15 mouse cellular contexts compared by ENCODE assay signal in the genomic region with DNA sequence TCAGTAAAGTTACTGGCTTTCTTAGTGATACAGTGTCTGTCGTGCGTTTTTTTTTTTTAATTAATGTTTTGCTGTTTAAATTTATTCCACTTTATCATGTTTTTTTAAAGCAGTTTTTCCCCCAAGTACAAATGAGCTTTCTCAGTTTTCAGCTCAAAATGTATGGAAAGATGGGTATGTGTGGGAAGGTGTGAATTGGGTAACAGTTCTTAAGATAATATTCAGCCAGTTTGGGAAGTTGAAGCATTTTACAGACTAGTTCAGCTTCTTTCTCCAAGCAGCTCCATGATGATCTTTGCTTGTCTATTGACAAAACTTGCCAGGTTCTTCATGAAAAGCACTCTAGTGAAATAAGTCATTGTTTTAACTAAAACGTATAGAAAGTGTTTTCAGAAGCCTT.
DNase-seq lines count a peak whose midpoint lies in the region; ATAC-seq and TF ChIP-seq lines count a peak whose summit lies in the region.
"Had no signal": no experiment of that assay in that cellular context is flagged by ENCODE, and none has a peak within 500 bp of the region (broad histone marks: within the 10 kb centered on the region; RNA-seq: fewer than 3 reads in every experiment).

No protein-coding gene starts in this region.

- WGBS in forebrain, postnatal 0 days, result 53% methylated on average over 3 of the region's 3 CpGs
- 70% methylated on average over 3 of the region's 3 CpGs for WGBS in forebrain, embryonic 14.5 days

- H3K9ac ChIP-seq in forebrain, postnatal 0 days, result no peak overlapping the region
- H3K9ac ChIP-seq in forebrain, embryonic 14.5 days (ENCODE audit: low read length), result no peak overlapping the region
- H3K9ac ChIP-seq: embryonic facial prominence, embryonic 12.5 days had no signal

- DNase-seq in forebrain, postnatal 0 days, result peak; percentile 10
- DNase-seq in forebrain, embryonic 14.5 days (ENCODE audit: low spot score), result no peak
- no peak for DNase-seq in left cerebral cortex, adult 2 months (ENCODE audit: extremely low spot score in 1 of 2, low spot score in 2 of 2)
- no peak for DNase-seq in left cerebral cortex, postnatal 10 days (ENCODE audit: extremely low spot score in 1 of 2, low spot score in 2 of 2)
- DNase-seq in neural tube, embryonic 10.5 days (ENCODE audit: extremely low spot score, low spot score), result no peak
- DNase-seq: adrenal gland, adult 2 months; adrenal gland, postnatal 10 days; adrenal gland, postnatal 25 days; cerebellum, adult 11-12 months; cerebellum, adult 2 months; cerebellum, adult 9-10 months; cerebellum, postnatal 10 days; cerebellum, postnatal 25 days had no signal

- no peak for TF ChIP-seq CTCF in forebrain, postnatal 0 days (IDR thresholded peaks at IDR 0.05; ENCODE audit: low read depth)
- TF ChIP-seq CTCF in left cerebral cortex, adult 2 months (IDR thresholded peaks at IDR 0.05), result no peak

- H3K4me2 ChIP-seq in forebrain, postnatal 0 days (ENCODE audit: low read depth), result no peak overlapping the region
- H3K4me2 ChIP-seq in forebrain, embryonic 14.5 days (ENCODE audit: low read length), result no peak overlapping the region
- H3K4me2 ChIP-seq: embryonic facial prominence, embryonic 12.5 days had no signal

- H3K9me3 ChIP-seq in forebrain, postnatal 0 days (ENCODE audit: low read length), result no peaks in the 10 kb centered on the region
- H3K9me3 ChIP-seq in forebrain, embryonic 14.5 days (replicated peaks; ENCODE audit: control insufficient read depth, low read length), result no peaks in the 10 kb centered on the region
- H3K9me3 ChIP-seq: embryonic facial prominence, embryonic 10.5 days; embryonic facial prominence, embryonic 12.5 days had no signal

- H3K36me3 ChIP-seq in forebrain, postnatal 0 days (ENCODE audit: insufficient read depth), result peaks cover 3% of the 10 kb centered on the region; the same call in 1 of the 2 replicates
- H3K36me3 ChIP-seq in forebrain, embryonic 14.5 days (ENCODE audit: control insufficient read depth, insufficient read depth, low read length), result no peaks in the 10 kb centered on the region
- H3K36me3 ChIP-seq: embryonic facial prominence, embryonic 10.5 days; embryonic facial prominence, embryonic 12.5 days had no signal

- H3K27me3 ChIP-seq in forebrain, postnatal 0 days (ENCODE audit: insufficient read depth, low read length), result no peaks in the 10 kb centered on the region
- H3K27me3 ChIP-seq in forebrain, embryonic 14.5 days (replicated peaks; ENCODE audit: control insufficient read depth, insufficient read depth, low read length), result no peaks in the 10 kb centered on the region
- H3K27me3 ChIP-seq: embryonic facial prominence, embryonic 12.5 days had no signal

- ATAC-seq in forebrain, postnatal 0 days, result no peak
- no peak for ATAC-seq in forebrain, embryonic 14.5 days

- H3K27ac ChIP-seq in forebrain, postnatal 0 days (ENCODE audit: low read depth, low read length), result no peak overlapping the region
- H3K27ac ChIP-seq in forebrain, embryonic 14.5 days (ENCODE audit: low read depth, low read length), result no peak overlapping the region; the same call in 1 of the 2 replicates
- H3K27ac ChIP-seq in left cerebral cortex, adult 2 months, result peak overlapping the region; percentile 62
- H3K27ac ChIP-seq: embryonic facial prominence, embryonic 10.5 days; embryonic facial prominence, embryonic 12.5 days had no signal

- H3K4me3 ChIP-seq in forebrain, postnatal 0 days (ENCODE audit: low read depth, low read length), result no peak overlapping the region
- no peak overlapping the region for H3K4me3 ChIP-seq in forebrain, embryonic 14.5 days (ENCODE audit: low read depth, low read length)
- H3K4me3 ChIP-seq in left cerebral cortex, adult 2 months, result no peak overlapping the region
- H3K4me3 ChIP-seq: embryonic facial prominence, embryonic 10.5 days; embryonic facial prominence, embryonic 12.5 days had no signal

- intact Hi-C loops in left cerebral cortex, adult 2 months (cut with DNase I), result no loop called here
- intact Hi-C loops in left cerebral cortex, postnatal 10 days (cut with DNase I), result no loop called here

- no peaks in the 10 kb centered on the region for H3K4me1 ChIP-seq in forebrain, postnatal 0 days (ENCODE audit: insufficient read depth)
- H3K4me1 ChIP-seq in forebrain, embryonic 14.5 days (ENCODE audit: control insufficient read depth, insufficient read depth, low read length), result no peaks in the 10 kb centered on the region; the same call in 1 of the 2 replicates
- H3K4me1 ChIP-seq: embryonic facial prominence, embryonic 10.5 days; embryonic facial prominence, embryonic 12.5 days had no signal
